Mouse (Mus musculus): ENCODE results near the gene Clybl. TPM values are rescaled to one million over a fixed set of nuclear protein-coding genes. Genes with fewer than 3 reads are reported as not detected.

Clybl gene
- polyA plus RNA-seq, 1 experiment, result 2.0 TPM

DNA sequence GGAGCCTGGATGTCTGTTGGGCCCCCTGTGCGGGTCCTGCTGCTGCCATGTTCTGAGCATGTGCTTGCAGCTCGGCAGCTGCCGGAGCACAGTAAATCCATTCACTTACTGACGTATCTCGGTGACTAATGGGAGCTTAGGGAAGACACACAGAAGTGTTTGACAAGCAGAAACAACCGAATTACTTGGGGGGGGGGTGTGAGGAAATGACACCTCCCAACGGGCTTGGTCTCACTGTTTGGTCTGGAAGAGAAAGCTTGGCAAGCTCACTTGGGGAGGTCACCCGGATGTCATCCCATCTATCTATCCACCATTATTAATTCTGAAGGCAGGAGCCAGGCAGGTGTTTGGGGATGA is 245.7 kb downstream of the Clybl start:
- TF ChIP-seq POLR2A (IDR thresholded peaks at IDR 0.05; ENCODE audit: control insufficient read depth, low read depth, low read length) (no peak), CTCF (IDR thresholded peaks at IDR 0.05; ENCODE audit: control insufficient read depth, insufficient read depth, insufficient replicate concordance, low read depth, low read length) (no peak)
- H3K36me3 ChIP-seq (ENCODE audit: control insufficient read depth, insufficient read depth, low read length), result no peaks in the 10 kb centered on the region
- H3K27me3 ChIP-seq (ENCODE audit: control insufficient read depth, insufficient read depth, low read length), result no peaks in the 10 kb centered on the region
- H3K4me1 ChIP-seq (ENCODE audit: control insufficient read depth, insufficient read depth, low read length), result no peaks in the 10 kb centered on the region; the same call in 1 of the 2 replicates
- H3K27ac ChIP-seq (ENCODE audit: control insufficient read depth, insufficient read depth, low read depth, low read length), result no peak overlapping the region
- no peak overlapping the region for H3K4me3 ChIP-seq (ENCODE audit: control insufficient read depth, low read depth, low read length)

DNA sequence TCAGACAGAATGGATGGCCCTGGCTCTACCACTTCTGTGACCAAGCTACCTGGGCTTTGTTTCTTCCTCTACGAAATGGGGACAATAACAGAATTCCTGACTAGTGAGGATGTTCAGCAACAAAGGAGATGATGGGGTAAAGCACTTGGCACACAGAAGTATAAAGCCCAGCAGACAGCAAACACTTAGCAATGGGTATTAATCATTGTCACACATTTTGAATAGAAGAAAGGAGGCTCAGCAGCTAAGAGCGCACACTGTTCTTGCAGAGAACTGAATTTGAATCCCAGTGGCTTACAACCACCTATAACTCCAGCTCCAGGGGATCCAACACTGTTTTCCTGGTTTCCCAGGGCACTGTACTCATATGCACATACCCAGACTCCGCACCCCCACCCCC is 246.2 kb downstream of the Clybl start:
- TF ChIP-seq CTCF (IDR thresholded peaks at IDR 0.05; ENCODE audit: control insufficient read depth, insufficient read depth, insufficient replicate concordance, low read depth, low read length) (no peak), POLR2A (IDR thresholded peaks at IDR 0.05; ENCODE audit: control insufficient read depth, low read depth, low read length) (no peak)
- Histone ChIP-seq H3K27me3 (ENCODE audit: control insufficient read depth, insufficient read depth, low read length) (no peaks in the 10 kb centered on the region), H3K27ac (ENCODE audit: control insufficient read depth, insufficient read depth, low read depth, low read length) (no peak overlapping the region), H3K36me3 (ENCODE audit: control insufficient read depth, insufficient read depth, low read length) (no peaks in the 10 kb centered on the region), H3K4me3 (ENCODE audit: control insufficient read depth, low read depth, low read length) (no peak overlapping the region), H3K4me1 (ENCODE audit: control insufficient read depth, insufficient read depth, low read length) (no peaks in the 10 kb centered on the region; the same call in 1 of the 2 replicates)

DNA sequence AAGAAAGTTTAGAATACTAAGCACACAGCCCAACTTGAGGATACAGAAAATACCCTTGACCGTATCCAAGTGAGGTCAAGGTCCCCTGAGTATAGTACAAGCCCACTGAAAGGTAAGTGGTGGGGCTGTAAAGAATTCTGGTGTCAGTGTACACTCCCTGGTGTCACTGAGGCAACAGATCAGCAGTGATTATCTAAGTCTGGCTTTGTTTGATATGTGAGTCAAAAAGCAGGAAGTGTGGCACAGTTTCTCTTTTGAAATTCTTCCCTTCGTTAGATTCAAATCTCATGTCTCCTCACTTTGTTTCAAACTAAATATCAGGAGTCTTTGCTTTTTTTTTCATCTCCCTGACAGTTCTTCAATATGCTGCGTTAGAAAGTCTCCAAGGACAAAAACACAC is 251.1 kb downstream of the Clybl start:
- Histone ChIP-seq H3K4me1 (ENCODE audit: control insufficient read depth, insufficient read depth, low read length) (no peaks in the 10 kb centered on the region), H3K36me3 (ENCODE audit: control insufficient read depth, insufficient read depth, low read length) (no peaks in the 10 kb centered on the region), H3K27ac (ENCODE audit: control insufficient read depth, insufficient read depth, low read depth, low read length) (no peak overlapping the region), H3K27me3 (ENCODE audit: control insufficient read depth, insufficient read depth, low read length) (no peaks in the 10 kb centered on the region), H3K4me3 (ENCODE audit: control insufficient read depth, low read depth, low read length) (no peak overlapping the region)
- TF ChIP-seq CTCF (IDR thresholded peaks at IDR 0.05; ENCODE audit: control insufficient read depth, insufficient read depth, insufficient replicate concordance, low read depth, low read length), result no peak
- no peak for TF ChIP-seq POLR2A (IDR thresholded peaks at IDR 0.05; ENCODE audit: control insufficient read depth, low read depth, low read length)

DNA sequence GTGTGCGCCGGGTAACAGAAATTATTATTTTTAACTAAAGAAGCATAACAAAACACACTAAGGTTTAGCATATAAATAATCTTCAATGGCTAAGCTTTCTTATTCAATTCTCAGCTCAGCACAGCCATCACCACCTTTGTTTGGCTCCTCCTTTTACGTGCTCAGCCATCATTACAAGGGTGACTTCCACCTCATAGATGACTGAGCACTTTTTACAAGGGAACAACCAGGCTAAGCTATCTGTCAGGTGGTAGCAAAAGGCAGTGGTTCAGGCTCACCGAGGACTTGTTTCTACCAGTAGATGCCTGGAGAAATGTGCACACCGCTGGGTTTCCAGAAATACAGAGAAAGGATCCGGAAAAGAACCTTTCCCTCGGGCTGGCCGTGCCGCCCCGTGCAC is 252.5 kb downstream of the Clybl start:
- Histone ChIP-seq H3K4me3 (ENCODE audit: control insufficient read depth, low read depth, low read length) (no peak overlapping the region), H3K27me3 (ENCODE audit: control insufficient read depth, insufficient read depth, low read length) (no peaks in the 10 kb centered on the region), H3K36me3 (ENCODE audit: control insufficient read depth, insufficient read depth, low read length) (no peaks in the 10 kb centered on the region), H3K4me1 (ENCODE audit: control insufficient read depth, insufficient read depth, low read length) (no peaks in the 10 kb centered on the region), H3K27ac (ENCODE audit: control insufficient read depth, insufficient read depth, low read depth, low read length) (no peak overlapping the region)
- TF ChIP-seq CTCF (IDR thresholded peaks at IDR 0.05; ENCODE audit: control insufficient read depth, insufficient read depth, insufficient replicate concordance, low read depth, low read length) (no peak), POLR2A (IDR thresholded peaks at IDR 0.05; ENCODE audit: control insufficient read depth, low read depth, low read length) (no peak)

DNA sequence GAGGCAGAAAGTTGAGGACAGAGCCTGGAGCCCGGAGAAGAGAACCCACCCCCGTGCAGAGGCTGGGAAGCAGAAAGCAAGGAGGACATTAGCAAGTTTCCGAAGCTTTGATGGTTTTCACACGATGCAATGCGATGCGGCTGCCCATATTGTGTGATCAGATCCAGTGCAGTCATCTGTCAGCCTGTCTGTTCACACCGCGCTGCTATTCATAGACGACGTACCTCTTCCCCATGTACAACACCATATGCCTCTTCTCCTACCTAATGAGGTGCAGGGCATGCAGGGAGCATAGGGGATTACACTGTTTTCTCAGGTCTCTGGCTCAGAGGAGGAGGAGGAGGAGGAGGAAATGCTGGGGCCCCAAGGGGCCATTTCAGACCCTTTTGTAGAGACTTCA is 255.3 kb downstream of the Clybl start:
- TF ChIP-seq POLR2A (IDR thresholded peaks at IDR 0.05; ENCODE audit: control insufficient read depth, low read depth, low read length) (no peak), CTCF (IDR thresholded peaks at IDR 0.05; ENCODE audit: control insufficient read depth, insufficient read depth, insufficient replicate concordance, low read depth, low read length) (no peak)
- no peaks in the 10 kb centered on the region for H3K36me3 ChIP-seq (ENCODE audit: control insufficient read depth, insufficient read depth, low read length)
- no peak overlapping the region for H3K4me3 ChIP-seq (ENCODE audit: control insufficient read depth, low read depth, low read length)
- no peak overlapping the region for H3K27ac ChIP-seq (ENCODE audit: control insufficient read depth, insufficient read depth, low read depth, low read length)
- no peaks in the 10 kb centered on the region for H3K27me3 ChIP-seq (ENCODE audit: control insufficient read depth, insufficient read depth, low read length)
- H3K4me1 ChIP-seq (ENCODE audit: control insufficient read depth, insufficient read depth, low read length), result no peaks in the 10 kb centered on the region

DNA sequence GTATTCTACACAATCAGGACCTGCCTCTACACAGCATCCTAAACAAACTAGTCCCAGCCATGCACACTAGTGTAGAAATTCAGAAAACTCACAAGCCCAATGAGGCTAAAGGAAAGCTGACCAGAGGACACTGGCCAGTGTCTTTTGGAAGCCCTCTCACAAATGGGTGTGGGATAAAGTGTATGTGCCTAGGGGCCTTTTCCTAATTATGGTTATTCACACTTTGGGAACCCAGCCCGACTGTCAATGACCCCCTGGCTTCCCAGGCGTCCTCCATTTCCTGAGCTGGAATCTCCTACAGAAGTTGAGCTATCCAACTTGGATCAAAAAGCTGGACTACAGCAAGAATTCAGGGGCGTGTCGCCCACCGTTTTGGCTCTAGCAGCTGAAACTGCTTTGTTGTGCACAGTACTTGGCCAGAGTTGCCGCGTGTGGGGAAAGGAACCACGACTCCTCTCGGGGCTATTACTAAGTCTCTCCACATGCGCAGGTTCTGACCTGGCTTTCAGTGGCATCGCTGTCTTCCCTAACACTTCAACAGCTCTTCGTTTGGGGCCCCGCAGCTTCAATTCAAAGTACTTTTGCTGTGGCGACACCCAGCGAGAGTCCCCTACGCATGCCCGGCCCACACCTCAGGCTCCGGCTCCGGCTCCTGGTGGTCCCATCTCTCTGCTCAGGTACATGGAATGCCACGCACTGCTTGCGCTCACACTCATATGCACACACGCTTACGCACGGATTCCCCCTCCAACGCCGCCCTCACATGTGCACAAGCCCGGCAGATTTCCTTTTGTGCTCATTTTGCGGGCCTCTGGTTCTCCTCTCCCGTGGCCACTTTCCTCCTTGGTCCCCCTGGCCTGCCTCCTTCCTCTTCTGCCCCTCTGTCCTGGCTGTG is 268.3 kb downstream of the Clybl start:
- peaks cover 3% of the 10 kb centered on the region for H3K4me1 ChIP-seq (ENCODE audit: control insufficient read depth, insufficient read depth, low read length)
- H3K4me3 ChIP-seq (ENCODE audit: control insufficient read depth, low read depth, low read length), result no peak overlapping the region
- no peaks in the 10 kb centered on the region for H3K36me3 ChIP-seq (ENCODE audit: control insufficient read depth, insufficient read depth, low read length)
- TF ChIP-seq CTCF (IDR thresholded peaks at IDR 0.05; ENCODE audit: control insufficient read depth, insufficient read depth, insufficient replicate concordance, low read depth, low read length) (no peak), POLR2A (IDR thresholded peaks at IDR 0.05; ENCODE audit: control insufficient read depth, low read depth, low read length) (no peak)
- H3K27ac ChIP-seq (ENCODE audit: control insufficient read depth, insufficient read depth, low read depth, low read length), result no peak overlapping the region
- H3K27me3 ChIP-seq (ENCODE audit: control insufficient read depth, insufficient read depth, low read length), result peaks cover 2% of the 10 kb centered on the region; the same call in 1 of the 2 replicates

DNA sequence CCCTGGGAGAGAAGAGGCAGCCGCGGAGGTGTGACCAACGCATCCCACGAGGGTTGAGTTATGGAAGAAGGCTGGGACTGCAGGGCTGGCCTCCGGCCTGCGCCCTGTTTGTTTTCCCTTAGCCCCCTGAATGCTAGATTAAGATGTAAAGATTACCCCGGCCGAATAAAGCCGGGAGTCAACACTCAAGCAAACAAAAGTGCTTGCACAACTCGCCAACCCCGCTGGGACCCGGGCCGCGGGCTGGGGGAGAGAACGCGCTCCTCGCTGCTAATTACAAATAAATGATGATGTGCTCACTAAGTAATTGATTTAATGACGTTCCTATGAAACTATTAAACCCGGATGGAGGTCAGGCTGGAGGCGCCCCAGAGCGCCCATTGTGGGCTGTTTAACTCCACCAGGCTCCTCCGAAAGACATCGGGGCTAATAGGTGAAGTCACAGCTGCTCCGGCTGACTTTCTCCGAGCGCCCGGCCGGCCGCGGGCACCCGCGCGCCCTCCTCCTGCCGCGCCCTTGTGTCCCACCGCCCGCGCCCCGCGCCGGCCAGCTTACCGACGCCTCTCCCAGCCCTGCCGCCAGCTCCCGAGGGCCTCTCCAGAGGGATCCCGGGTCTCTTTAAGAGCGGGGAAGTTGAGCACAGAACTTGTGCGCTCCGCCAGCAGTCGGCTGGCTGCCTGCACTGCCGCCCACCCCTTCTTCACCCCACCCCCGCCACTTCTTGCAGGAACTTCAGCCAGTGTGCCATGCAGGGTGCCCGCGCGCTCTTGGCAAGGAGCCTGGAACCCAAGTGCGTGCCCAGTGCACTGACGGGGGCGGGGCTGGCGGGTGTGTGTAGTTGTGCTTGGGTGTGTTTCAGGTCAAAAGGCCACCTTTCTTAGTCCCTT is 269.2 kb downstream of the Clybl start, which contains the start of gene Gm5089:
Gm5089 (minus strand) TSS at position 620 of the 887 bp plus-strand sequence.
- no peak within 1 kb of the TSS for H3K27ac ChIP-seq (ENCODE audit: control insufficient read depth, insufficient read depth, low read depth, low read length)
- no peaks in the 10 kb centered on the region for H3K36me3 ChIP-seq (ENCODE audit: control insufficient read depth, insufficient read depth, low read length)
- TF ChIP-seq POLR2A (IDR thresholded peaks at IDR 0.05; ENCODE audit: control insufficient read depth, low read depth, low read length) (no peak), CTCF (IDR thresholded peaks at IDR 0.05; ENCODE audit: control insufficient read depth, insufficient read depth, insufficient replicate concordance, low read depth, low read length) (no peak)
- H3K4me1 ChIP-seq (ENCODE audit: control insufficient read depth, insufficient read depth, low read length), result peaks cover 3% of the 10 kb centered on the region
- no peak within 1 kb of the TSS; the same call in 1 of the 2 replicates for H3K4me3 ChIP-seq (ENCODE audit: control insufficient read depth, low read depth, low read length)
- peaks cover 2% of the 10 kb centered on the region; the same call in 1 of the 2 replicates for H3K27me3 ChIP-seq (ENCODE audit: control insufficient read depth, insufficient read depth, low read length)

Measured in testis, adult 2 months (tissue).